Mouse (Mus musculus) thymus, postnatal 36 days (tissue): ENCODE data around the gene Ptgr1.

Experiments
- DNase-seq, 2 experiments: peaks; one replicate each; pipeline ENCODE4 v3.0.0; 2022; ENCODE audit warnings: mixed read lengths in 2 of 2

Ptgr1 gene

DNA sequence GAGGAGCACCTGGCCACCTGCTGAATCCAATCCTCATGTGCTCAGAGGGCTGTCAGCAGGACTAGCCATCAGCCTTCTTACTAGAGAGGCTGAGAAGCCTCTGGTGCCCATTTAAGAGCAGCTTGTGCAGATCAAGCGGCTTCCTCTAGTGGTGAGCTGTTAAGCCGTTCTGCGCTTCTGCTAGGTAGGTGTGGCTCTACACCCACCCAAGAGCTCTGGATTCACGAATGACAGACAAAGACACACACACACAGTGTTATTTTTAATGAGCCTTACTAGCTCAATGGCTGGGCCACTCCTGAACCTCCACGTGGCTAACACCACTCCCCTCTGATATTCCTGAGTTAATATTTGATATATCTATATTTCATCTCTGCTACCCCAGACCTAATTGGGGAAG lies 61.3 kb downstream of the Ptgr1 start:
- no peak for DNase-seq

DNA sequence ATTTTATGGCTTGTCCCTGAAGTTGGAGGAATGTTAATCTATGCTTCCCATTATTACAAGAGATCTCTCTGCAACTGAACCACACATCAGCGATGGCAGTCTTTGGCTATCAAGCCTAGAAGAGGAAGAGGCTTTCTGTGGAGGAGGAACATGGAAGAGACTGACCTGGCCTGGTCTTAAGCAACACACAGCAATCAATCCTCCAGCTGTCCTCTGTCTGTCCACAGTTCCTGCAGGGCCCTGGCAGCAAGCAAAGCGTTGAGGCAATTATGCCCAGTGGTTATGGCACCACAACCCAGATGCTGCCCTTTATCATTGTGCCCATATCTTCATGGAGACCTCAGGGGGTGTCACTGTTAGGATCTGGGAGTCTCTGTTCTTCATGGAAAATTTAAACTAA lies 63.0 kb downstream of the Ptgr1 start:
- no peak for DNase-seq
